Mouse (Mus musculus) R1 (cell line): ENCODE results near the gene Mmp19.

Experiments
- DNase-seq: peaks from one replicate; pipeline ENCODE4 v3.0.0-alpha.2; 2018; ENCODE audit warnings: low read depth, low spot score

Gene Mmp19

DNA sequence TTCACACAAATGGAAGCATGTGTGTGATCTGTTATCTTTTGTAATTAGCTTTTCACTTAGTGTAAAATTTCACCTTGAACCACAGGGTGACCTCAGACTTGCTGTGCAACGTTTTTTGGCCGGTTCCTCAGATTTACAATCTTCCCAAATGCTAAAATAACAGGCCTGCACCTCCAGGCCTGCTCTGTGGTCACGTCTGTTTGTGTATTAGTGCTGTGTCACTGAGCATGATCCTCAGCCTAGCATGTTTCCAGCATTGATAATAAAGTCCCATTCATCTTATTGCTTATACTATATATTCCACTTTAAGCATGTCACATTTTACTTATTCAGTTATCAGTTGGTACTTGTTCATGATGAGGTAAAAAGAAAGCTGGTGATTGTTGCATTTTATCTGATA is 59.6 kb downstream of the Mmp19 start:
- no peak for DNase-seq
